Mouse (Mus musculus): ENCODE results near the gene Src.

DNA sequence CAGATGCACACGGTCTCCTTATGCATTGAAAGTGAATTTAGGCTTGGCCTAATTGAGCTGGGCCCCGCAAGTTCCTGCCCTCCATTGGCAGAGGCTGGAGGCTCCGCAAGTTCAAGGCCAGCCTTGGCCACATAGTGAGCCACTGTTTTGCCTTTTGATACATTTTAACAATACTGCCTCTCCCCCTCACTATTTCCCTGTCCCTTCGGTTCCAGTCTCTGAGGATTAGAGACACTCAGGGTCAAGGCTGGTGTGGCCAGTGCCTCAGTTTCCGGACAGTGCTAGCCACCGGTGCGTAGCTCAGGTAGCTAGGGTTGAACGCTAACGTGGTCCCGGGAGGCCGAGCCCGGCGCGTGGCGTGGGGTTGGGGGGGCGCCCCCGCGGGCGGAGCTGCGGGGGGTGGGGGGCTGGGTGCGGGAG, 5.5 kb downstream of the Src start:
- no peak for TF ChIP-seq POLR2A (IDR thresholded peaks at IDR 0.05; ENCODE audit: low read depth, low read length)
- no peak for TF ChIP-seq CTCF (conservative IDR thresholded peaks at IDR 0.05; ENCODE audit: insufficient read depth, insufficient read length, low read depth, low read length)

All from kidney, adult 2 months (tissue).